Mouse (Mus musculus) T-helper 1 cell (primary cell): ENCODE data around the gene Agap2.

ENCODE experiments used
- in situ Hi-C: fragments of 300-600 bp; cut with MboI, MseI; formaldehyde crosslinking; loops from one replicate; pipeline ENCODE4 v1.15.1; 2025; ENCODE audit warnings: high pct_unique_total_duplicates

Agap2 gene

GRCm38 (mm10) chr10:127075080-127075479 is at the start of gene Agap2:
TSS of gene Agap2 (plus strand) at chr10:127075284.
- in situ Hi-C loops = loop anchor here (5.0 kb wide), 1 partner anchor 102 kb away; no protein-coding TSS in a partner anchor

DNA sequence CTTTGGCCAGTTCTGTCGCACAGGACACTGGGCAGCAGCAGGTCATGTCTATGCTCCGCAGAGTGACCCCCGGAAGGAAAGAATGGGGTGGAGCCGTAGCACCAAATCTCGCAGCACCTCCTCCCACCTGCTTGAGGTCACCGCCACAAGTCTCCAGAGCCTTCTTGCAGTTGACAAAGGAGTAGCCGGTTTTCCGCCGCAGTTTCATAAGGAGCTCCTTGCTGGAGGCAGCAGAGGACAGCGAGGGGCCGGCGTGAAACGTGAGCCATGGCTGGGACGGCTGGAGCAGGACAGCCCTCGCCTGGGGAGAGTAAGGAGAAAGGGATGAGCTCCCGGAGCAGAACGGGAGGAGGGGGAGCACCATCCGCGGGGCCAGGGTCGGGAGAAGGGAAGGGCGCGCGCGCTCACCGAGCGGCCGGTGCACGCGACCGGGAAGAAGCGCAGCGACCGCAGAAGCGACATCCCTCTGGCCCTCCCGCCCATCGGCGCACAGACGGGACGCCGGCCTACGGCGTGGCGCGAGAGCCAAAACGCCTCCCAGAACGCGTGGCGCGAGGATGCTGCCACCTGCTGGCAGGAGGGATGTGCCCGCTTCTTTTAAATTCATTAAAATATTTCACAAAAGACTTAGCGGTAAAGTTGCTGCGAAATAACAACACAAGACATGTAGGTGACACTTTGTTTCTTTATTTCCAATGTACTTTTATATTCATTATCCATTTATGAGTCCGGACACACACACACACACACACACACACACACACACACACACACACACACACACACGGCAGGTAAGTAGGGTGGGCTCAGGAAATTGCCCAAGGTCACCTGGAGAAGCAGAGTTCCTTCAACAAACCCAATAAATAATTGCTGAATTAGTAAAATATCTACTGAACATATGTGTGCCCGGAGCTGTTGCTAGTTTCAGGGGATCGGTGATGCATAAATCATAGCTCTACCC is 44.5 kb upstream of the Agap2 start, which contains the start of gene Tsfm:
Tsfm (minus strand) TSS at position 505 of the 961 bp plus-strand sequence.
- in situ Hi-C loops = no loop called here

DNA sequence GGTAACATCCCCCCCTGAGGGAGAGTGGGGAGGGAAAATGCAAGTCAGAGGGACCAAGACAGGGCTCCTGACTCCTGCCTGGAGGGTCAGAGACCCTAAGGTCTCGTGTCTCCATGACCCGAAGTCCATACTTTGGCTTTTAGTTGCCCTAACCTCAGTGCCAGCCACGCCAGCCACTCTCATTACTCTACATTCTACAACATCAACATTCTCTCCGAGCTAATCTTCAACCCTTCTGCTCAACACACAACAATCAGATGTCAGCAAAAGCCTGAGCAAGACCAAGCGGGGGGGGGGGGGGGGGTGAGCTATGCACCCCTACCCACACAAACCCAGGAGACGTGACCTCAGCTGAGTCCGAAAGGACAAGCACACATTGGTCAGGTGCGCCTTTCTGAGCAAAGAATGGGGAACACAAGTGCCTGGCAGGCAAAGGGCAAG is 41.8 kb upstream of the Agap2 start:
- in situ Hi-C loops = no loop called here

- in situ Hi-C loops = no loop called here
Observed at GRCm38 (mm10) chr10:127036273-127036672, 38.8 kb upstream of the Agap2 start.

- in situ Hi-C loops = no loop called here
Observed at GRCm38 (mm10) chr10:127037641-127038040, 37.4 kb upstream of the Agap2 start.

- in situ Hi-C loops = no loop called here
Observed at GRCm38 (mm10) chr10:127040569-127041214, 34.4 kb upstream of the Agap2 start.

DNA sequence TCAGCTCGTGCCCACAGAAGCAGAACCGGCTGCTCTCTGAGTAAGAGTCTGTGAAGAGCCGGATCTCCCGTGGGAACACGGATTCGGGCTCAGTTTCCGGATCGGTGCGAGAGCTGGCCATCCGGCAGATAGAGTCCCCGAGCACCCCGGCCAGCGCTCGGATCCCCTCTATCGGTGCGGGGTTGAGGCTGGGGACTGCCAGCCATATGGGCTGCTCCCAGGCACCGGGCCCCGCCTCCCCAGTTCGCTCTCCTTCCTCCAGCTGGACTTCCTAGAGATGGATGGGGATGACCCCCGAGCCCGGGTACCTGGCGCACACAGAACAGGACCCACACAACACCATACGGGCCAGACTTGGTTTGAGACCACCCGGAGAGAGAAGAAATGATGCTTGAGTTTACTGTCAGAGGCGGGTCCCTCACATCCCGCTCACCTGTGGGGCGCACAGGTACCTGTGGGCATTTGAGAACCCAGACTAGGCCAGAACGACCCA is 33.8 kb upstream of the Agap2 start, which contains the start of the genes Mettl1 and Eef1akmt3:
Mettl1 (plus strand) TSS at position 141 of the 493 bp plus-strand sequence.
Eef1akmt3 (minus strand) TSS at position 240 of the 493 bp plus-strand sequence.
- in situ Hi-C loops = no loop called here

DNA sequence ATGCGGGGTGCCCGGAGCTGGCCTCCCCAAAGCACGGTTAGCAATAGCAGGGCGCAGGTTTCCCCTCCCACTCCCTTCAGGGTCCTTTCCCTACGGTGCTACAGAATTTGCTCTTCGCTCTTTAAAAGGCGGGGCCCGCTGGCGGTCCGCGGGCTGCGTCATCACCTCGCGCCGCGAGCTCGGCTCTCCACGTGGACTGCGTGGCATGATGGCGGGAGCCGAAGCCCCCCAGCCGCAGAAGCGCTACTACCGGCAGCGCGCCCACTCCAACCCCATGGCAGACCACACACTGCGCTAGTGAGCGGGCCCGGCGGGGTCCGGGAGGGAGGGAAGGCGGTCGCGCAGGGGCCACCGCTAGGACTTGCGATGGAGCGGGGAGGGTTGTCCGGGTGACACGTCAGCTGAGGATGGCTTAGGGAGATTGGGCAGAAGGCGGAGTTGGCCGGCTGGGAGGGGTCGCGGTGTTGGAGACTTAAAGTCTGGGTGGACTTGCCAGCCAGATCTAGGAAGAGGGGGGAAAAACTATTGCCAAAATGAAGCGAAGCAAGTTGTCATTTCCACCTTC is 33.2 kb upstream of the Agap2 start:
- in situ Hi-C loops = no loop called here

DNA sequence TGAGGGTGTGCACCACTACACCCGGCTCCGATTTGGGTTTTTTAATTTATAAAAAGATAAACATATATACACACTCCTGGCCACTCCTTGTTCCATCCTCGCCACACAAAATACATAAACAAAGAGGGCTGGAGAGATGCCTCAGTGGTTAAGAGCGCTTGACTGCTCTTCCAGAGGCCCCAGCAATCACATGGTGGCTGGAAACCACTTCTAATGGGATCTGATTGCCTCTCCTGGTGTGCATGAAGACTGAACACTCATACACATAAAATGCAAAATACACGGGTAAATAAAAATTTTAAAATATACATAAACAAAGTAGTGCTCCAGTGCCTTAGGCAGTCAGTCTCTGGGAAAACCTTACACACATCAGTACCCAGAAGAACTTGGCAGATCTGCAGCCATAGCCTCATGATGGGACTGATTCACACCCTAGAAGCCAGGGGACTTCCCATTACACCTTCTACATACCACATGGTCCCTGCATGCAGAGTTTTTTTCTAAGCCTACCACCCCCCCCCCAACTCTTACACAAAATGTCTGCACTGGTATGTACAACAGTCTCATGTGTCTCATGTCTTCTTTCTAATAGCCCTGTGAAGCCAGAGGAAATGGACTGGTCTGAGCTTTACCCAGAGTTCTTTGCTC is 32.5 kb upstream of the Agap2 start:
- in situ Hi-C loops = no loop called here

GRCm38 (mm10) chr10:127043187-127043586 is 31.9 kb upstream of the Agap2 start:
- in situ Hi-C loops = no loop called here

- in situ Hi-C loops = no loop called here
Observed at GRCm38 (mm10) chr10:127047954-127048353, 27.1 kb upstream of the Agap2 start, which contains the start of gene Cyp27b1. TSS of gene Cyp27b1 (plus strand) at chr10:127048250.

DNA sequence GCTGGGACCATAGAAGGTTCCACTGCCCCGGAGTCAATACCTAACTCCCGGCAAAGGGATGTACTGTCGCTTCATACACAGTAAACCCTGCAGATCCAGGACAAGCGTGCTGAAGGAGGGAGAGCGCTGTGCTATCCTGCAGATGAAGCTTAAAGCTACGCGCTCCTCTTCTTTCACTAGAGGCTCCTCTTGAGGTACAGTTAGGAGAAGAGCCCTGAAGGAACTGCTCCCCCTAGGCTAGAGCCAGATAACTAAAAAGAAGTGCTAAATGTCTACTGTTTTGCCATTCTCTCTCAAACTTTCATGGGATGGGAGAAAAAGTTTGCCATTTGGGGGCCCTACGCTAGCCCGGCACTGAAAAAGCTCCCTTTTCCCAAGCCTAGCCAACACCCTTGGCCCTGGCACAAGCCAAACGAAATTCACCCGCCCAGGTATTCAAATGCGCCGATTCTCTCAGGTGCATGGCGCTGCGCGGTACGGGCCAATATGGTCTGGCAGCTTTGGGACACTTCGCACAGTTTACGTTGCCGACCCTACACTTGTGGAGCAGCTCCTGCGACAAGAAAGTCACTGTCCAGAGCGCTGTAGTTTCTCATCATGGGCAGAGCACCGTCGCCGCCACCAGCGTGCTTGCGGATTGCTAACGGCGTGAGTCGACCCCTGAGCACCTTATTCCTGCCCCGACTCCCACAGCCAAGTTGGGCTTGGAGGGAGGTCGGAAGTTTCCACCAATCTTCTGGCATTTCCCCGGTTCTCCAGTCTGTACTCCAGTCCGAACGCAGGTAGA is 26.3 kb upstream of the Agap2 start:
- in situ Hi-C loops = no loop called here

- in situ Hi-C loops = loop anchor here (25.0 kb wide), 1 partner anchor 613 kb away; the partner anchor contains the start of genes Nab2 and Nemp1
Observed at GRCm38 (mm10) chr10:127049395-127050118, 25.5 kb upstream of the Agap2 start.

- in situ Hi-C loops = loop anchor here (25.0 kb wide), 1 partner anchor 612 kb away; the partner anchor contains the start of genes Nab2 and Nemp1
Observed at GRCm38 (mm10) chr10:127050119-127050474, 25.0 kb upstream of the Agap2 start.

- in situ Hi-C loops = loop anchor here (25.0 kb wide), 1 partner anchor 608 kb away; the partner anchor contains the start of genes Nab2 and Nemp1
Observed at GRCm38 (mm10) chr10:127054646-127055045, 20.4 kb upstream of the Agap2 start.

- in situ Hi-C loops = loop anchor here (25.0 kb wide), 1 partner anchor 607 kb away; the partner anchor contains the start of genes Nab2 and Nemp1
Observed at GRCm38 (mm10) chr10:127055406-127055805, 19.7 kb upstream of the Agap2 start.

DNA sequence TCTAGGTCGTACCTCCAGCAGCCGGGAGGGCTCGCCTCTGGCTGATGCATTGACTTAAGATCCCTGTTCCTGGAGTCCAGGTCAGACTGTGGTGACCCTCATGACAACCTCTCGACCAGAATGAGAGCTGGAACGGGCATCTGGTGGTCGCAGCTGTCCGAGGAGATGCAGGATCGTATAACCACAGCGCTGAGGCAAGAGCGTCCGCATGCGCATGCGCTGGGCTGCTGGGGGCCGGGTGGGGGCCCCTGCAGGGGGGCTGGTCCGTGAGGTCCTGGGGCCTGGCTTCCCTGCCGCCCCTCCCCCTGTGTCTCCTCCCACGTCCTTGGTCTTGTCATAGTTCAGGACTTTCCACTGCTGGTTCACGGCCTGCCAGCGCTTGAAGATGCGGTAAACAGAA is 18.6 kb upstream of the Agap2 start:
- in situ Hi-C loops = loop anchor here (25.0 kb wide), 1 partner anchor 606 kb away; the partner anchor contains the start of genes Nab2 and Nemp1

DNA sequence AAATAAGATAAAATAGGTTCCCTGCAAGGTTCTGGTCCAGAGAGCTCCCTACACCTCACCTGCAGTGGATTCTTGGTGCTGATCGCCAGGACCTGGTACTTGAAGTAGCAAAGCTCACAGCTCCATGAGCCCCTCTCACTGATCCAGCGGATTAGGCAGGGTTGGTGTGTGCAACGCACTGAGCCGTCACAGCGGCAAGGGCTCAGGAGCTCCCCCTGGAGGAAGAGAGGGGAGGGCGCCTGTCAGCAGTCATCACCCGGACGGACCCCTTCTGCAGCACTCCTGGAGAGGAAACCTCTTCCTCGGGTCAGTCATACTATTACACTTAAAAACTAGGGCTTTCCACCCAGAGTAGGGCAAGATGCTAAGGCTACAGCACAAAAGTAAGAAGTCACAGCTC is 16.9 kb upstream of the Agap2 start:
- in situ Hi-C loops = loop anchor here (25.0 kb wide), 1 partner anchor 604 kb away; the partner anchor contains the start of genes Nab2 and Nemp1

GRCm38 (mm10) chr10:127058708-127059107 is 16.4 kb upstream of the Agap2 start:
- in situ Hi-C loops = loop anchor here (25.0 kb wide), 1 partner anchor 604 kb away; the partner anchor contains the start of genes Nab2 and Nemp1
